Comparison of ENCODE assay signal across 16 mouse cellular contexts in the genomic region with DNA sequence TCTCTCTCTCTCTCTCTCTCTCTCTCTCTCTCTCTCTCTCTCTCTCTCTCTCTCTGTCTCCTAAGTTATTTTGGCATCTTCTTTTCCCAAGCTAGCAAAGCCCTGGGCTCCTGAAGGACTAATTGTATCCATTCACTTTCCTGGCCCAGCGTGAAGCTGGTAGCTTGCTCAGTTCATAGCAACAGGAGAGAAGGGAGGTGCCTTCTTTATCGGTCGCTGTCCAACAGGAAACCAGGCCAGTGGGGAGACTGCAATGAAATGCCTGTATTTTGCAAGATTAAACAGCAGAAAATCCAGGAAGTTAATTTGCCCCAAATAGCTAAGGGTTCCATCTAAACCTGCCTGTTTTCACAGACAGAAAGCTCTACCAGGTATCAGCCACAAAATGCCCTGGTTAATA. TPM values are rescaled to one million over a fixed set of nuclear protein-coding genes. Genes with fewer than 3 reads are reported as not detected.
A peak's percentile ranks its signal among the peaks of the same experiment; 100 is the strongest.
DNase-seq lines count a peak whose midpoint lies in the region; ATAC-seq and TF ChIP-seq lines count a peak whose summit lies in the region.
"Had no signal": no experiment of that assay in that cellular context is flagged by ENCODE, and none has a peak within 500 bp of the region (broad histone marks: within the 10 kb centered on the region; RNA-seq: fewer than 3 reads in every experiment).

No protein-coding gene starts in this region.

- TF ChIP-seq RAD21 in MEL (IDR thresholded peaks at IDR 0.05; ENCODE audit: low read depth, low read length) = no peak

- WGBS in embryonic facial prominence, embryonic 13.5 days = 9% methylated on average over 3 of the region's 3 CpGs
- 8% methylated on average over 3 of the region's 3 CpGs for WGBS in midbrain, embryonic 13.5 days
- 6% methylated on average over 3 of the region's 3 CpGs for WGBS in heart, adult 2 months

- no peaks in the 10 kb centered on the region for H3K79me2 ChIP-seq in MEL (ENCODE audit: control insufficient read depth, insufficient read depth, low read length, poor library complexity)
- H3K79me2 ChIP-seq in heart, adult 2 months (replicated peaks; ENCODE audit: control insufficient read depth, insufficient read depth, low read length) = no peaks in the 10 kb centered on the region

- ATAC-seq in embryonic facial prominence, embryonic 13.5 days (ENCODE audit: insufficient number of reproducible peaks, insufficient read depth, low FRiP score, low TSS enrichment, low read depth) = no peak
- ATAC-seq in midbrain, embryonic 13.5 days = no peak

- no peaks in the 10 kb centered on the region for H3K9me3 ChIP-seq in MEL (replicated peaks; ENCODE audit: insufficient read depth, low read length)
- no peaks in the 10 kb centered on the region for H3K9me3 ChIP-seq in embryonic facial prominence, embryonic 13.5 days
- H3K9me3 ChIP-seq in midbrain, embryonic 13.5 days = no peaks in the 10 kb centered on the region
- H3K9me3 ChIP-seq: forebrain, embryonic 10.5 days; limb, embryonic 13.5 days; neural tube, embryonic 12.5 days; stomach, embryonic 15.5 days had no signal

- peak; percentile 37 for DNase-seq in adrenal gland, postnatal 14 days
- DNase-seq in adrenal gland, postnatal 4 days (ENCODE audit: low spot score in 2 of 2) = no peak
- DNase-seq in MEL (ENCODE audit: low read depth, low spot score) = peak; percentile 21
- no peak for DNase-seq in heart, postnatal 25 days (ENCODE audit: low spot score)
- no peak for DNase-seq in heart, adult 2 months
- DNase-seq in layer of hippocampus, adult 9-10 months (ENCODE audit: low spot score) = no peak
- DNase-seq: cerebellum, adult 9-11 months; gastrocnemius, postnatal 36 days; kidney, adult 2 months had no signal

- no peak for TF ChIP-seq CTCF in MEL (IDR thresholded peaks at IDR 0.05 in 2 of 3, conservative IDR thresholded peaks at IDR 0.05 in 1 of 3; ENCODE audit: control insufficient read depth in 1 of 3, insufficient read depth in 1 of 3, low read depth in 2 of 3, low read length in 3 of 3, poor library complexity in 1 of 3, severe bottlenecking in 1 of 3)
- TF ChIP-seq CTCF in heart, adult 2 months (IDR thresholded peaks at IDR 0.05) = no peak

- H3K36me3 ChIP-seq in MEL (ENCODE audit: control insufficient read depth in 1 of 2, insufficient read depth in 2 of 2, low read length in 2 of 2) = no peaks in the 10 kb centered on the region
- H3K36me3 ChIP-seq in embryonic facial prominence, embryonic 13.5 days = no peaks in the 10 kb centered on the region
- H3K36me3 ChIP-seq in midbrain, embryonic 13.5 days = no peaks in the 10 kb centered on the region
- no peaks in the 10 kb centered on the region for H3K36me3 ChIP-seq in heart, adult 2 months (ENCODE audit: control insufficient read depth, insufficient read depth, low read length)
- H3K36me3 ChIP-seq: forebrain, embryonic 10.5 days; G1E; limb, embryonic 13.5 days; neural tube, embryonic 12.5 days; stomach, embryonic 15.5 days had no signal

- no peaks in the 10 kb centered on the region for H3K27me3 ChIP-seq in MEL (ENCODE audit: control insufficient read depth in 1 of 2, insufficient read depth in 2 of 2, low read length in 2 of 2)
- H3K27me3 ChIP-seq in embryonic facial prominence, embryonic 13.5 days = no peaks in the 10 kb centered on the region
- peaks cover 14% of the 10 kb centered on the region for H3K27me3 ChIP-seq in midbrain, embryonic 13.5 days
- H3K27me3 ChIP-seq in heart, adult 2 months (ENCODE audit: control insufficient read depth, insufficient read depth, low read length) = no peaks in the 10 kb centered on the region
- H3K27me3 ChIP-seq: limb, embryonic 13.5 days; neural tube, embryonic 12.5 days; stomach, embryonic 15.5 days had no signal

- no peak for TF ChIP-seq EP300 in MEL (IDR thresholded peaks at IDR 0.05; ENCODE audit: low read depth in 1 of 2, low read length in 2 of 2)
- TF ChIP-seq EP300 in heart, adult 2 months (IDR thresholded peaks at IDR 0.05; ENCODE audit: insufficient read depth, low read depth, low read length) = no peak

- no peak for TF ChIP-seq POLR2A in MEL (IDR thresholded peaks at IDR 0.05; ENCODE audit: control insufficient read depth in 1 of 2, insufficient read depth in 1 of 2, low read depth in 1 of 2, low read length in 2 of 2, poor library complexity in 1 of 2)
- no peak for TF ChIP-seq POLR2A in heart, adult 2 months (IDR thresholded peaks at IDR 0.05; ENCODE audit: insufficient read depth, low read depth, low read length)

- intact Hi-C loops in heart, postnatal 25 days (cut with DNase I) = no loop called here
- intact Hi-C loops in heart, adult 2 months (cut with DNase I) = no loop called here

- H3K4me3 ChIP-seq in MEL (ENCODE audit: control insufficient read depth in 1 of 2, insufficient read depth in 1 of 2, low read depth in 2 of 2, low read length in 2 of 2) = no peak overlapping the region
- H3K4me3 ChIP-seq in embryonic facial prominence, embryonic 13.5 days = 0 out of 2 replicates have a peak overlapping the region, but pooled peaks have one; percentile 4
- H3K4me3 ChIP-seq in midbrain, embryonic 13.5 days (replicated peaks) = peak overlapping the region; percentile 17
- no peak overlapping the region for H3K4me3 ChIP-seq in heart, adult 2 months
- H3K4me3 ChIP-seq: forebrain, embryonic 10.5 days; limb, embryonic 13.5 days; neural tube, embryonic 12.5 days; stomach, embryonic 15.5 days had no signal

- H3K9ac ChIP-seq in MEL (ENCODE audit: control insufficient read depth, low read depth, low read length, poor library complexity, severe bottlenecking) = no peak overlapping the region
- no peak overlapping the region for H3K9ac ChIP-seq in embryonic facial prominence, embryonic 13.5 days
- peak overlapping the region; percentile 44 for H3K9ac ChIP-seq in midbrain, embryonic 13.5 days (replicated peaks)
- no peak overlapping the region for H3K9ac ChIP-seq in heart, adult 2 months (ENCODE audit: low read depth, low read length)
- H3K9ac ChIP-seq: limb, embryonic 13.5 days; neural tube, embryonic 12.5 days; stomach, embryonic 15.5 days had no signal

- H3K4me1 ChIP-seq in MEL (ENCODE audit: control insufficient read depth in 1 of 2, insufficient read depth in 2 of 2, low read length in 2 of 2) = no peaks in the 10 kb centered on the region
- peaks cover 35% of the 10 kb centered on the region for H3K4me1 ChIP-seq in embryonic facial prominence, embryonic 13.5 days
- peaks cover 57% of the 10 kb centered on the region for H3K4me1 ChIP-seq in midbrain, embryonic 13.5 days (replicated peaks)
- no peaks in the 10 kb centered on the region for H3K4me1 ChIP-seq in heart, adult 2 months (ENCODE audit: control insufficient read depth, insufficient read depth, low read length)
- H3K4me1 ChIP-seq: stomach, embryonic 15.5 days had no signal

- H3K27ac ChIP-seq in MEL (ENCODE audit: control insufficient read depth, low read depth, low read length) = no peak overlapping the region
- no peak overlapping the region for H3K27ac ChIP-seq in embryonic facial prominence, embryonic 13.5 days
- no peak overlapping the region for H3K27ac ChIP-seq in midbrain, embryonic 13.5 days
- H3K27ac ChIP-seq in heart, adult 2 months = no peak overlapping the region
- H3K27ac ChIP-seq: forebrain, embryonic 10.5 days; limb, embryonic 13.5 days; neural tube, embryonic 12.5 days; stomach, embryonic 15.5 days had no signal

- peak overlapping the region; percentile 19 for H3K4me2 ChIP-seq in embryonic facial prominence, embryonic 13.5 days
- peak overlapping the region; percentile 41 for H3K4me2 ChIP-seq in midbrain, embryonic 13.5 days (replicated peaks)
- H3K4me2 ChIP-seq: limb, embryonic 13.5 days; neural tube, embryonic 12.5 days; stomach, embryonic 15.5 days had no signal

TF ChIP-seq in MEL, 35 proteins besides CTCF, POLR2A, EP300 and RAD21:
- no peak for TF ChIP-seq KAT2A (conservative IDR thresholded peaks at IDR 0.05; ENCODE audit: low read depth, low read length)
- no peak for TF ChIP-seq ZNF384 (IDR thresholded peaks at IDR 0.05; ENCODE audit: low read depth, low read length)
- no peak for TF ChIP-seq MAZ (IDR thresholded peaks at IDR 0.05; ENCODE audit: low read depth, low read length)
- no peak for TF ChIP-seq POLR2AphosphoS2 (IDR thresholded peaks at IDR 0.05; ENCODE audit: low read length)
- no peak for TF ChIP-seq CHD2 (IDR thresholded peaks at IDR 0.05; ENCODE audit: low read length)
- no peak for TF ChIP-seq JUND (IDR thresholded peaks at IDR 0.05; ENCODE audit: low read depth, low read length)
- no peak for TF ChIP-seq TCF12 (IDR thresholded peaks at IDR 0.05; ENCODE audit: low read depth, low read length)
TF ChIP-seq in MEL: peak in this region for 0.

RNA-seq across cellular contexts. Expression of gene Efna5, which starts 5.4 kb away (rescaled TPM):
- total RNA-seq in adrenal gland, postnatal 14 days (2021) = 25.2 and 27.8 TPM in 2 replicates
- 10 to 100 TPM; 32.9 to 40.6 TPM for total RNA-seq in adrenal gland, postnatal 4 days (2021)
- total RNA-seq in MEL (2012; rRNA removed) = not detected in 2 replicates
- not detected for polyA plus RNA-seq in MEL (2012; ENCODE audit: insufficient read depth in 1 of 2, insufficient read length in 2 of 2, low read depth in 1 of 2, low replicate concordance in 2 of 2, missing spikeins in 1 of 2)
- polyA plus RNA-seq in embryonic facial prominence, embryonic 13.5 days (2015; fragmentation: Nextera tagmentation; extraction: Ambion mirVana) = 109 and 119 TPM in 2 replicates
- polyA plus RNA-seq in midbrain, embryonic 13.5 days (2015; fragmentation: Nextera tagmentation; extraction: Ambion mirVana) = 81.4 and 89.2 TPM in 2 replicates
- total RNA-seq in heart, postnatal 25 days (2021) = 10 to 100 TPM; 21.0 to 23.0 TPM
- total RNA-seq in heart, adult 2 months (2021) = 10 to 100 TPM; 17.5 to 24.0 TPM
- polyA plus RNA-seq in heart, adult 2 months (2012; rRNA removed) = 3.9 and 5.2 TPM in 2 replicates
- polyA plus RNA-seq: G1E had no signal

Comparison
In these comparisons a context has a peak if more than half of its experiments do, and no peak if none do; other contexts are left out.
1. DNase-seq: peak in adrenal gland, postnatal 14 days (single experiment) and MEL (single experiment); none in adrenal gland, postnatal 4 days (0 of 2), heart, postnatal 25 days (single experiment), heart, adult 2 months (0 of 2) and layer of hippocampus, adult 9-10 months (single experiment).
2. H3K4me3 ChIP-seq: peak in embryonic facial prominence, embryonic 13.5 days (single experiment) and midbrain, embryonic 13.5 days (single experiment); none in MEL (0 of 2) and heart, adult 2 months (single experiment).
3. RNA of gene Efna5, which starts 5.4 kb away (total RNA-seq): 32.9 to 40.6 TPM in adrenal gland, postnatal 4 days, 25.2 to 27.8 TPM in adrenal gland, postnatal 14 days, 17.5 to 24.0 TPM in heart, adult 2 months and 21.0 to 23.0 TPM in heart, postnatal 25 days; not detected in MEL; every median in the first group is over 10 times any median in the second.